Mouse (Mus musculus) lung, embryonic 16.5 days (tissue): ENCODE measurements around the gene Caskin1. TPM values are rescaled to one million over a fixed set of nuclear protein-coding genes. Genes with fewer than 3 reads are reported as not detected.
A peak's percentile ranks its signal among the peaks of the same experiment; 100 is the strongest.

Source experiments
- ATAC-seq: fragments of 200-750 bp; cut with Nextera tagmentation; 2 replicates; pipeline ENCODE4 v1.8.0; 2017; ENCODE audit warnings: low read depth, mild to moderate bottlenecking, moderate library complexity
- H3K27ac ChIP-seq: fragments of 300-500 bp; sonication (generic); 2 replicates; pipeline ENCODE4 v1.5.1; 2014; ENCODE audit warnings: mild to moderate bottlenecking, control low read depth, low read length
- H3K27me3 ChIP-seq: fragments of 300-500 bp; sonication (generic); 2 replicates; pipeline ENCODE4 v1.6.1; 2014; ENCODE audit warnings: low read depth, low read length, mixed read lengths; ENCODE audit not compliant: control insufficient read depth, insufficient read depth
- H3K36me3 ChIP-seq: fragments of 300-500 bp; sonication (generic); 2 replicates; pipeline ENCODE4 v1.6.1; 2014; ENCODE audit warnings: low read length; ENCODE audit not compliant: control insufficient read depth, insufficient read depth
- H3K4me1 ChIP-seq: fragments of 300-500 bp; sonication (generic); replicated peaks from 2 replicates; pipeline ENCODE4 v1.6.1; 2014; ENCODE audit warnings: low read length, mixed read lengths; ENCODE audit not compliant: control insufficient read depth, insufficient read depth
- H3K4me2 ChIP-seq: fragments of 300-500 bp; sonication (generic); 2 replicates; pipeline ENCODE4 v1.6.1; 2014; ENCODE audit warnings: low read depth, low read length, control low read depth
- H3K4me3 ChIP-seq: fragments of 300-500 bp; sonication (generic); 2 replicates; pipeline ENCODE4 v1.5.1; 2014; ENCODE audit warnings: mild to moderate bottlenecking, low read length, control low read depth
- H3K9ac ChIP-seq: fragments of 300-500 bp; sonication (generic); 2 replicates; pipeline ENCODE4 v1.6.1; 2014; ENCODE audit warnings: low read length, control low read depth
- H3K9me3 ChIP-seq: fragments of 300-500 bp; sonication (generic); 2 replicates; pipeline ENCODE4 v1.6.1; 2016; ENCODE audit warnings: low read length; ENCODE audit not compliant: control insufficient read depth
- WGBS: fragments of 180-500 bp; shearing (Covaris S2); extraction: QIAGEN DNeasy Blood & Tissue Kit; methylation state at CpG from one replicate; pipeline ENCODE4 v1.1.7; 2014; 5-methylcytosine and 5-hydroxymethylcytosine counted together
- polyA plus RNA-seq: library from polyadenylated mRNA; unstranded; fragments of >200 nt; fragmentation: Nextera tagmentation; extraction: Ambion mirVana; gene quantifications from 2 replicates; pipeline ENCODE4 v1.2.1, GENCODE M21; 2015

Caskin1 gene
- polyA plus RNA-seq, 1 experiment from 2014 or later = 0.59 TPM

- no peak for ATAC-seq
- H3K4me3 ChIP-seq = peak overlapping the region; percentile 82
- peaks cover 17% of the 10 kb centered on the region for H3K4me1 ChIP-seq
- WGBS = 16% methylated on average over 9 of the region's 9 CpGs
- H3K9ac ChIP-seq = peak overlapping the region; percentile 55
- peak overlapping the region; percentile 78; the same call in 1 of the 2 replicates for H3K27ac ChIP-seq
- H3K36me3 ChIP-seq = no peaks in the 10 kb centered on the region
- no peaks in the 10 kb centered on the region for H3K9me3 ChIP-seq
- peak overlapping the region; percentile 69 for H3K4me2 ChIP-seq
- no peaks in the 10 kb centered on the region for H3K27me3 ChIP-seq
These were observed 60.0 kb downstream of the Caskin1 start for GRCm38 (mm10) chr17:24548435-24548834.

- H3K27ac ChIP-seq = peak overlapping the region; percentile 78
- H3K36me3 ChIP-seq = no peaks in the 10 kb centered on the region
- peak; percentile 15; the same call in 1 of the 2 replicates for ATAC-seq
- peaks cover 17% of the 10 kb centered on the region for H3K4me1 ChIP-seq
- H3K4me3 ChIP-seq = peak overlapping the region; percentile 82
- WGBS = 1% methylated on average over 23 of the region's 23 CpGs
- H3K27me3 ChIP-seq = no peaks in the 10 kb centered on the region
- peak overlapping the region; percentile 55 for H3K9ac ChIP-seq
- no peaks in the 10 kb centered on the region for H3K9me3 ChIP-seq
- peak overlapping the region; percentile 69 for H3K4me2 ChIP-seq
These were observed 60.7 kb downstream of the Caskin1 start for GRCm38 (mm10) chr17:24548921-24549617.

- ATAC-seq = peak; percentile 97
- WGBS = under 1% methylated on average over 50 of the region's 72 CpGs
These were observed 61.4 kb downstream of the Caskin1 start, which contains the start of gene Pkd1 for GRCm38 (mm10) chr17:24549618-24550415. TSS of gene Pkd1 (plus strand) at chr17:24549834.

GRCm38 (mm10) chr17:24550416-24551049, 62.1 kb downstream of the Caskin1 start:
- peak overlapping the region; percentile 82 for H3K4me3 ChIP-seq
- H3K9ac ChIP-seq = peak overlapping the region; percentile 82
- peak overlapping the region; percentile 93 for H3K27ac ChIP-seq
- WGBS = under 1% methylated on average over 44 of the region's 44 CpGs
- no peaks in the 10 kb centered on the region for H3K27me3 ChIP-seq
- peaks cover 17% of the 10 kb centered on the region for H3K4me1 ChIP-seq
- no peaks in the 10 kb centered on the region for H3K36me3 ChIP-seq
- H3K4me2 ChIP-seq = peak overlapping the region; percentile 78
- H3K9me3 ChIP-seq = no peaks in the 10 kb centered on the region
- peak; percentile 73 for ATAC-seq

More at GRCm38 (mm10) chr17:24549618-24550415, 61.4 kb downstream of the Caskin1 start, which contains the start of gene Pkd1:
- peak within 1 kb of the TSS; percentile 78 for H3K4me2 ChIP-seq
- peak within 1 kb of the TSS; percentile 82 for H3K4me3 ChIP-seq
- peak within 1 kb of the TSS; percentile 82 for H3K9ac ChIP-seq
- no peaks in the 10 kb centered on the region for H3K36me3 ChIP-seq
- H3K4me1 ChIP-seq = peaks cover 17% of the 10 kb centered on the region
- H3K27me3 ChIP-seq = no peaks in the 10 kb centered on the region
- no peaks in the 10 kb centered on the region for H3K9me3 ChIP-seq
- peak within 1 kb of the TSS; percentile 93 for H3K27ac ChIP-seq

GRCm38 (mm10) chr17:24551050-24551444, 62.6 kb downstream of the Caskin1 start:
- ATAC-seq = no peak
- Histone ChIP-seq H3K27me3 (no peaks in the 10 kb centered on the region), H3K4me2 (peak overlapping the region; percentile 78), H3K9me3 (no peaks in the 10 kb centered on the region), H3K36me3 (no peaks in the 10 kb centered on the region), H3K4me1 (peaks cover 17% of the 10 kb centered on the region), H3K4me3 (peak overlapping the region; percentile 82), H3K9ac (peak overlapping the region; percentile 82), H3K27ac (peak overlapping the region; percentile 93)
- WGBS = 52% methylated on average over 3 of the region's 3 CpGs

- Histone ChIP-seq H3K27me3 (no peaks in the 10 kb centered on the region), H3K4me3 (no peak overlapping the region), H3K36me3 (no peaks in the 10 kb centered on the region), H3K9ac (no peak overlapping the region), H3K9me3 (no peaks in the 10 kb centered on the region), H3K27ac (peak overlapping the region; percentile 97; the same call in 1 of the 2 replicates), H3K4me2 (no peak overlapping the region), H3K4me1 (peaks cover 27% of the 10 kb centered on the region)
- ATAC-seq = peak; percentile 24; the same call in 1 of the 2 replicates
- whole genome bisulfite sequencing = 74% methylated on average over 7 of the region's 7 CpGs
These were observed 68.7 kb downstream of the Caskin1 start for GRCm38 (mm10) chr17:24557091-24557490.

Other genes starting within 250 kb of the Caskin1 start
- 75.2 and 81.5 TPM in 2 replicates for gene Ccnf, start 237.1 kb upstream of the Caskin1 start, polyA plus RNA-seq
- gene Abca17, start 137.5 kb upstream of the Caskin1 start, polyA plus RNA-seq = 0.34 and 0.55 TPM in 2 replicates
- 40.8 and 48.4 TPM in 2 replicates for gene Abca3, start 136.7 kb upstream of the Caskin1 start, polyA plus RNA-seq
- 226 and 246 TPM in 2 replicates for gene Rnps1, start 74.0 kb upstream of the Caskin1 start, polyA plus RNA-seq
- gene Eci1, start 62.0 kb upstream of the Caskin1 start, polyA plus RNA-seq = 97.4 and 102 TPM in 2 replicates
- 1.6 and 2.8 TPM in 2 replicates for gene Dnase1l2, start 45.5 kb upstream of the Caskin1 start, polyA plus RNA-seq
- gene E4f1, start 18.3 kb upstream of the Caskin1 start, polyA plus RNA-seq = 28.8 and 30.5 TPM in 2 replicates
- gene Pgp, start 18.2 kb upstream of the Caskin1 start, polyA plus RNA-seq = 43.9 and 50.6 TPM in 2 replicates
- not detected in 2 replicates for gene Bricd5, start 14.7 kb upstream of the Caskin1 start, polyA plus RNA-seq
- gene Mlst8, start 9.5 kb upstream of the Caskin1 start, polyA plus RNA-seq = 28.1 and 29.8 TPM in 2 replicates
- 90.9 and 93.5 TPM in 2 replicates for gene Traf7, start 39.3 kb downstream of the Caskin1 start, polyA plus RNA-seq
- 2.6 and 4.9 TPM in 2 replicates for gene Rab26, start 45.6 kb downstream of the Caskin1 start, polyA plus RNA-seq
- gene Pkd1, start 61.2 kb downstream of the Caskin1 start, polyA plus RNA-seq = 21.6 and 23.6 TPM in 2 replicates
- gene Tsc2, start 144.0 kb downstream of the Caskin1 start, polyA plus RNA-seq = 54.0 and 58.2 TPM in 2 replicates
- 17.6 and 17.9 TPM in 2 replicates for gene Nthl1, start 144.1 kb downstream of the Caskin1 start, polyA plus RNA-seq
- gene Slc9a3r2, start 161.7 kb downstream of the Caskin1 start, polyA plus RNA-seq = 95.5 and 98.1 TPM in 2 replicates
- 1.1 and 2.3 TPM in 2 replicates for gene Npw, start 169.9 kb downstream of the Caskin1 start, polyA plus RNA-seq
- gene Zfp598, start 181.1 kb downstream of the Caskin1 start, polyA plus RNA-seq = 15.0 and 18.1 TPM in 2 replicates
- gene Syngr3, start 201.4 kb downstream of the Caskin1 start, polyA plus RNA-seq = 1.5 and 1.9 TPM in 2 replicates
- gene Gfer, start 207.6 kb downstream of the Caskin1 start, polyA plus RNA-seq = 37.2 and 41.9 TPM in 2 replicates
- 4.2 and 4.8 TPM in 2 replicates for gene Noxo1, start 207.6 kb downstream of the Caskin1 start, polyA plus RNA-seq
- 66.9 and 67.9 TPM in 2 replicates for gene Tbl3, start 219.1 kb downstream of the Caskin1 start, polyA plus RNA-seq
- 0.35 TPM in 1 of 2 replicates, not detected in the other for gene Rnf151, start 229.5 kb downstream of the Caskin1 start, polyA plus RNA-seq
- gene Rps2, start 229.5 kb downstream of the Caskin1 start, polyA plus RNA-seq = 1,342 and 1,356 TPM in 2 replicates
- gene Ndufb10, start 235.9 kb downstream of the Caskin1 start, polyA plus RNA-seq = 204 and 217 TPM in 2 replicates
- not detected in 2 replicates for gene Rpl3l, start 239.2 kb downstream of the Caskin1 start, polyA plus RNA-seq
- gene Msrb1, start 248.0 kb downstream of the Caskin1 start, polyA plus RNA-seq = 36.1 and 39.4 TPM in 2 replicates